In the genomic region with DNA sequence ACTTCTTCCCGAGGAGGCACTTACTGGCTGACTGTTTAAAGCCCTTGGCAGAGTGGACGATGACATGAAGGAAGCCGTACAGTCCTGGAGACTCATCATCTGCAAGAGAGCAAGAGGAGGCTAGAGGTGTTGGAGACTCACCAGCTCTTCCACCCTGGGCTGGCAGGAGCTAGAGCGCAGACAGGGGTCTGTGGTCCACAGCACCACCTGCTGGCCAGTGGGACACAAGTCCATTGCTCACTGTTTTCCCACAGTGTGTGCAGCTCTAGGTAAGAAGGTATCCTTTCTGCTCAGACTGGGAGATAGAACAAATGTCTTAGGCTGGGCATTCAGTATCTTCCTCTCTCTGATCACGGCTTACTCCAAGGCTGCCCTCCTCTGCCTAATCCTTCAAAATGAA, we compare ENCODE assay signal across 9 mouse cellular contexts. TPM values are rescaled to one million over a fixed set of nuclear protein-coding genes. Genes with fewer than 3 reads are reported as not detected.
DNase-seq lines count a peak whose midpoint lies in the region; ATAC-seq and TF ChIP-seq lines count a peak whose summit lies in the region.
"Had no signal": no experiment of that assay in that cellular context is flagged by ENCODE, and none has a peak within 500 bp of the region (broad histone marks: within the 10 kb centered on the region; RNA-seq: fewer than 3 reads in every experiment).

No protein-coding gene starts in this region.

- DNase-seq in left cerebral cortex, adult 18-20 months (ENCODE audit: low spot score in 2 of 2): peak; percentile 68 to 72
- DNase-seq in left cerebral cortex, adult 8-10 months (ENCODE audit: low spot score in 2 of 2): no peak
- DNase-seq in brain, embryonic 14.5 days (ENCODE audit: low read depth): peak; percentile 84
- DNase-seq in forebrain, embryonic 14.5 days (ENCODE audit: low spot score): peak; percentile 84
- peak; percentile 84 for DNase-seq in left cerebral cortex, postnatal 4 days
- DNase-seq in naive thymus-derived CD4-positive, alpha-beta T cell, adult 2 months (ENCODE audit: low read depth): peak; percentile 80
- peak; percentile 45 for DNase-seq in testis, postnatal 14 days (ENCODE audit: low spot score)

- H3K4me3 ChIP-seq in forebrain, embryonic 14.5 days (ENCODE audit: low read depth, low read length): no peak overlapping the region
- H3K4me3 ChIP-seq in hindbrain, embryonic 16.5 days (ENCODE audit: low read length): no peak overlapping the region
- H3K4me3 ChIP-seq: erythroblast, embryonic 14.5 days had no signal

- H3K4me1 ChIP-seq in forebrain, embryonic 14.5 days (ENCODE audit: control insufficient read depth, insufficient read depth, low read length): peaks cover 18% of the 10 kb centered on the region
- H3K4me1 ChIP-seq in hindbrain, embryonic 16.5 days (ENCODE audit: control insufficient read depth, insufficient read depth, low read depth, low read length): peaks cover 19% of the 10 kb centered on the region

- TF ChIP-seq CTCF in brain, embryonic 14.5 days (IDR thresholded peaks at IDR 0.05; ENCODE audit: borderline replicate concordance, extremely low read depth, insufficient read depth, insufficient read length): peak; percentile 94

- H3K36me3 ChIP-seq in forebrain, embryonic 14.5 days (ENCODE audit: control insufficient read depth, insufficient read depth, low read length): peaks cover 84% of the 10 kb centered on the region
- H3K36me3 ChIP-seq in hindbrain, embryonic 16.5 days (ENCODE audit: control insufficient read depth, insufficient read depth, low read length): peaks cover 33% of the 10 kb centered on the region

- H3K9ac ChIP-seq in forebrain, embryonic 14.5 days (ENCODE audit: low read length): no peak overlapping the region
- no peak overlapping the region for H3K9ac ChIP-seq in hindbrain, embryonic 16.5 days (ENCODE audit: low read depth, low read length)

- H3K4me2 ChIP-seq in forebrain, embryonic 14.5 days (ENCODE audit: low read length): no peak overlapping the region
- no peak overlapping the region for H3K4me2 ChIP-seq in hindbrain, embryonic 16.5 days (ENCODE audit: low read length)

- intact Hi-C loops in left cerebral cortex, postnatal 4 days (cut with DNase I): loop anchor here (2.0 kb wide), 1 partner anchor 44 kb away; no protein-coding TSS in a partner anchor

- H3K9me3 ChIP-seq in forebrain, embryonic 14.5 days (replicated peaks; ENCODE audit: control insufficient read depth, low read length): no peaks in the 10 kb centered on the region
- H3K9me3 ChIP-seq in hindbrain, embryonic 16.5 days (ENCODE audit: control insufficient read depth, low read length): no peaks in the 10 kb centered on the region

- ATAC-seq in forebrain, embryonic 14.5 days: peak; percentile 35; the same call in 1 of the 2 replicates
- peak; percentile 26; the same call in 1 of the 2 replicates for ATAC-seq in hindbrain, embryonic 16.5 days

- WGBS in forebrain, embryonic 14.5 days: 53% methylated on average over 5 of the region's 5 CpGs
- 57% methylated on average over 5 of the region's 5 CpGs for WGBS in hindbrain, embryonic 16.5 days

- TF ChIP-seq POLR2A in brain, embryonic 14.5 days (IDR thresholded peaks at IDR 0.05; ENCODE audit: borderline replicate concordance, extremely low read depth, insufficient read depth, insufficient read length, poor library complexity, severe bottlenecking): no peak

- no peak overlapping the region for H3K27ac ChIP-seq in forebrain, embryonic 14.5 days (ENCODE audit: low read depth, low read length)
- no peak overlapping the region for H3K27ac ChIP-seq in hindbrain, embryonic 16.5 days (ENCODE audit: low read depth, low read length)

- H3K27me3 ChIP-seq in forebrain, embryonic 14.5 days (replicated peaks; ENCODE audit: control insufficient read depth, insufficient read depth, low read length): no peaks in the 10 kb centered on the region
- H3K27me3 ChIP-seq in hindbrain, embryonic 16.5 days (replicated peaks; ENCODE audit: control insufficient read depth, insufficient read depth, low read length): no peaks in the 10 kb centered on the region

RNA-seq across cellular contexts. Expression of a gene that starts 47.7 kb away (rescaled TPM):
- total RNA-seq in left cerebral cortex, adult 18-20 months (2021): 10 to 100 TPM; 38.0 to 38.2 TPM
- 10 to 100 TPM; 28.9 to 39.8 (median 30.8) TPM for total RNA-seq in left cerebral cortex, adult 8-10 months (2022)
- polyA plus RNA-seq in brain, embryonic 14.5 days (2012; rRNA removed): 32.5 and 36.8 TPM in 2 replicates
- polyA plus RNA-seq in forebrain, embryonic 14.5 days (2014; fragmentation: Nextera tagmentation; extraction: Ambion mirVana): 125 TPM in 2 replicates
- 99.8 and 107 TPM in 2 replicates for polyA plus RNA-seq in hindbrain, embryonic 16.5 days (2015; fragmentation: Nextera tagmentation; extraction: Ambion mirVana)
- 10 to 100 TPM; 34.1 to 38.0 TPM for total RNA-seq in left cerebral cortex, postnatal 4 days (2021)

RNA-seq across cellular contexts. Expression of a gene that starts 55.6 kb away (rescaled TPM):
- 10 to 100 TPM in 1 of 2 experiments, 1 to 10 TPM in 1; 8.7 to 11.9 TPM for total RNA-seq in left cerebral cortex, adult 18-20 months (2021)
- 10 to 100 TPM in 3 of 4 experiments, 1 to 10 TPM in 1; 9.5 to 12.5 (median 10.9) TPM for total RNA-seq in left cerebral cortex, adult 8-10 months (2022)
- 33.9 and 40.9 TPM in 2 replicates for polyA plus RNA-seq in brain, embryonic 14.5 days (2012; rRNA removed)
- 19.3 and 21.2 TPM in 2 replicates for polyA plus RNA-seq in forebrain, embryonic 14.5 days (2014; fragmentation: Nextera tagmentation; extraction: Ambion mirVana)
- polyA plus RNA-seq in hindbrain, embryonic 16.5 days (2015; fragmentation: Nextera tagmentation; extraction: Ambion mirVana): 22.2 and 28.8 TPM in 2 replicates
- 10 to 100 TPM; 12.4 to 15.7 TPM for total RNA-seq in left cerebral cortex, postnatal 4 days (2021)

Comparison
In these comparisons a context has a peak if more than half of its experiments do, and no peak if none do; other contexts are left out.
1. DNase-seq: peak in left cerebral cortex, adult 18-20 months (2 of 2), brain, embryonic 14.5 days (single experiment), forebrain, embryonic 14.5 days (single experiment), left cerebral cortex, postnatal 4 days (single experiment), naive thymus-derived CD4-positive, alpha-beta T cell, adult 2 months (single experiment) and testis, postnatal 14 days (single experiment); none in left cerebral cortex, adult 8-10 months (0 of 2).